Mouse (Mus musculus): ENCODE measurements around the gene Olfr195. TPM values are rescaled to one million over a fixed set of nuclear protein-coding genes. Genes with fewer than 3 reads are reported as not detected.
"Not testable (repeated sequence)": the region's sequence is repeated elsewhere in the genome, so short reads cannot be mapped to it uniquely, and the experiment has no call there.

Gene Olfr195
- polyA plus RNA-seq (2012; rRNA removed): not detected in 2 replicates

- Histone ChIP-seq H3K27me3 (ENCODE audit: control insufficient read depth, insufficient read depth, low read length) (no peaks in the 10 kb centered on the region), H3K4me1 (ENCODE audit: control insufficient read depth, insufficient read depth, insufficient read length) (no peaks in the 10 kb centered on the region)
These were observed at the start of gene Olfr195 for GRCm38 (mm10) chr16:59146746-59147145. Olfr195 (plus strand) TSS chr16:59147046.

GRCm38 (mm10) chr16:59105312-59105711 lies 41.5 kb upstream of the Olfr195 start:
- no peak for DNase-seq (ENCODE audit: low read depth in 1 of 2, low spot score in 2 of 2)
- Histone ChIP-seq H3K27ac (ENCODE audit: insufficient read depth, low read length) (no peak overlapping the region), H3K36me3 (ENCODE audit: control insufficient read depth, insufficient read depth, low read length) (no peaks in the 10 kb centered on the region), H3K27me3 (ENCODE audit: control insufficient read depth, insufficient read depth, low read length) (no peaks in the 10 kb centered on the region), H3K4me3 (ENCODE audit: extremely low read depth, insufficient read depth, insufficient read length) (no peak overlapping the region), H3K4me1 (ENCODE audit: control insufficient read depth, insufficient read depth, insufficient read length) (no peaks in the 10 kb centered on the region)
- no peak for TF ChIP-seq CTCF (IDR thresholded peaks at IDR 0.05; ENCODE audit: extremely low read depth, insufficient read depth, insufficient read length, insufficient replicate concordance)
- no peak for TF ChIP-seq POLR2A (IDR thresholded peaks at IDR 0.05; ENCODE audit: low read depth, low read length)
- WGBS: 76% methylated on average over 2 of the region's 2 CpGs

More at GRCm38 (mm10) chr16:59146746-59147145, at the start of gene Olfr195:
- H3K4me3 ChIP-seq (ENCODE audit: extremely low read depth, insufficient read depth, insufficient read length): no peak within 1 kb of the TSS
- TF ChIP-seq CTCF (IDR thresholded peaks at IDR 0.05; ENCODE audit: extremely low read depth, insufficient read depth, insufficient read length, insufficient replicate concordance): no peak
- no peak for TF ChIP-seq POLR2A (IDR thresholded peaks at IDR 0.05; ENCODE audit: low read depth, low read length)
- no peak within 1 kb of the TSS for H3K27ac ChIP-seq (ENCODE audit: insufficient read depth, low read length)
- DNase-seq (ENCODE audit: low read depth in 1 of 2, low spot score in 2 of 2): no peak
- WGBS: 91% methylated on average over 1 of the region's 1 CpGs
- H3K36me3 ChIP-seq (ENCODE audit: control insufficient read depth, insufficient read depth, low read length): no peaks in the 10 kb centered on the region

GRCm38 (mm10) chr16:59108522-59108921 lies 38.3 kb upstream of the Olfr195 start:
- H3K4me3 ChIP-seq (ENCODE audit: extremely low read depth, insufficient read depth, insufficient read length); DNase-seq (ENCODE audit: low read depth in 1 of 2, low spot score in 2 of 2); H3K36me3 ChIP-seq (ENCODE audit: control insufficient read depth, insufficient read depth, low read length); H3K4me1 ChIP-seq (ENCODE audit: control insufficient read depth, insufficient read depth, insufficient read length); H3K27ac ChIP-seq (ENCODE audit: insufficient read depth, low read length); H3K27me3 ChIP-seq (ENCODE audit: control insufficient read depth, insufficient read depth, low read length): not testable (repeated sequence)
- 58% methylated on average over 5 of the region's 5 CpGs for WGBS

DNA sequence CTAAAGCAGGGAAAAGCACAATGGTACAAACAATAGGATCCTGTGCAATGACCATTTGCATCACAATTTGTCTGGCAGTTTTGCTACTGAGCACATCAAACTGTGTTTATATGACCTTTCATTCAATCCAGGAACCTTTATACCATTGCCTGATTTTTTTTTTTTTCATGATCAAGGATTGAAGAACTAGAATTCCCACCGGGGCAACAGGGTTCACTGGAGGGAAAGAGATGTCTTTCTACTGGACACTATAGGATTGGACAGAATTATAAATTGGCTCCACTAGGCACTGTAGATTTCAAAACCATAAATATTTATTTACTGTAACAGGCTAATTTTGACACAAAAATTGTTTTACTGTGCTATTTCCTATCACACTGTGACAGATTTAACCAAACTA lies 35.1 kb upstream of the Olfr195 start, which contains the start of gene Olfr193:
Gene Olfr193, minus strand, starts transcription at position 101 of the 400 bp plus-strand sequence.
- 90% methylated on average over 1 of the region's 1 CpGs for WGBS
- no peaks in the 10 kb centered on the region for H3K4me1 ChIP-seq (ENCODE audit: control insufficient read depth, insufficient read depth, insufficient read length)
- DNase-seq (ENCODE audit: low read depth in 1 of 2, low spot score in 2 of 2): no peak
- no peak for TF ChIP-seq CTCF (IDR thresholded peaks at IDR 0.05; ENCODE audit: extremely low read depth, insufficient read depth, insufficient read length, insufficient replicate concordance)
- no peaks in the 10 kb centered on the region for H3K27me3 ChIP-seq (ENCODE audit: control insufficient read depth, insufficient read depth, low read length)
- no peak within 1 kb of the TSS for H3K4me3 ChIP-seq (ENCODE audit: extremely low read depth, insufficient read depth, insufficient read length)
- no peaks in the 10 kb centered on the region for H3K36me3 ChIP-seq (ENCODE audit: control insufficient read depth, insufficient read depth, low read length)
- H3K27ac ChIP-seq (ENCODE audit: insufficient read depth, low read length): no peak within 1 kb of the TSS

GRCm38 (mm10) chr16:59120969-59121368 lies 25.9 kb upstream of the Olfr195 start, which contains the start of gene Olfr194:
Olfr194 (minus strand) TSS chr16:59121069.
- no peak for TF ChIP-seq POLR2A (IDR thresholded peaks at IDR 0.05; ENCODE audit: low read depth, low read length)
- TF ChIP-seq CTCF (IDR thresholded peaks at IDR 0.05; ENCODE audit: extremely low read depth, insufficient read depth, insufficient read length, insufficient replicate concordance): no peak
- Histone ChIP-seq H3K27ac (ENCODE audit: insufficient read depth, low read length) (no peak within 1 kb of the TSS), H3K27me3 (ENCODE audit: control insufficient read depth, insufficient read depth, low read length) (no peaks in the 10 kb centered on the region), H3K36me3 (ENCODE audit: control insufficient read depth, insufficient read depth, low read length) (no peaks in the 10 kb centered on the region), H3K4me1 (ENCODE audit: control insufficient read depth, insufficient read depth, insufficient read length) (no peaks in the 10 kb centered on the region), H3K4me3 (ENCODE audit: extremely low read depth, insufficient read depth, insufficient read length) (no peak within 1 kb of the TSS)
- DNase-seq (ENCODE audit: low read depth in 1 of 2, low spot score in 2 of 2): no peak

- Histone ChIP-seq H3K36me3 (ENCODE audit: control insufficient read depth, insufficient read depth, low read length) (no peaks in the 10 kb centered on the region), H3K4me1 (ENCODE audit: control insufficient read depth, insufficient read depth, insufficient read length) (no peaks in the 10 kb centered on the region), H3K4me3 (ENCODE audit: extremely low read depth, insufficient read depth, insufficient read length) (no peak overlapping the region), H3K27ac (ENCODE audit: insufficient read depth, low read length) (no peak overlapping the region), H3K27me3 (ENCODE audit: control insufficient read depth, insufficient read depth, low read length) (no peaks in the 10 kb centered on the region)
- TF ChIP-seq POLR2A (IDR thresholded peaks at IDR 0.05; ENCODE audit: low read depth, low read length): no peak
- TF ChIP-seq CTCF (IDR thresholded peaks at IDR 0.05; ENCODE audit: extremely low read depth, insufficient read depth, insufficient read length, insufficient replicate concordance): no peak
- no peak for DNase-seq (ENCODE audit: low read depth in 1 of 2, low spot score in 2 of 2)
- WGBS: 82% methylated on average over 1 of the region's 1 CpGs
These were observed 16.1 kb upstream of the Olfr195 start for GRCm38 (mm10) chr16:59130740-59131139.

GRCm38 (mm10) chr16:59141105-59141504 lies 5.7 kb upstream of the Olfr195 start:
- DNase-seq (ENCODE audit: low read depth in 1 of 2, low spot score in 2 of 2): no peak
- no peaks in the 10 kb centered on the region for H3K36me3 ChIP-seq (ENCODE audit: control insufficient read depth, insufficient read depth, low read length)
- no peaks in the 10 kb centered on the region for H3K27me3 ChIP-seq (ENCODE audit: control insufficient read depth, insufficient read depth, low read length)
- H3K4me3 ChIP-seq (ENCODE audit: extremely low read depth, insufficient read depth, insufficient read length): no peak overlapping the region
- H3K4me1 ChIP-seq (ENCODE audit: control insufficient read depth, insufficient read depth, insufficient read length): no peaks in the 10 kb centered on the region
- TF ChIP-seq CTCF (IDR thresholded peaks at IDR 0.05; ENCODE audit: extremely low read depth, insufficient read depth, insufficient read length, insufficient replicate concordance) (no peak), POLR2A (IDR thresholded peaks at IDR 0.05; ENCODE audit: low read depth, low read length) (no peak)
- no peak overlapping the region for H3K27ac ChIP-seq (ENCODE audit: insufficient read depth, low read length)
